13 mouse cellular contexts compared by ENCODE assay signal in the genomic region with DNA sequence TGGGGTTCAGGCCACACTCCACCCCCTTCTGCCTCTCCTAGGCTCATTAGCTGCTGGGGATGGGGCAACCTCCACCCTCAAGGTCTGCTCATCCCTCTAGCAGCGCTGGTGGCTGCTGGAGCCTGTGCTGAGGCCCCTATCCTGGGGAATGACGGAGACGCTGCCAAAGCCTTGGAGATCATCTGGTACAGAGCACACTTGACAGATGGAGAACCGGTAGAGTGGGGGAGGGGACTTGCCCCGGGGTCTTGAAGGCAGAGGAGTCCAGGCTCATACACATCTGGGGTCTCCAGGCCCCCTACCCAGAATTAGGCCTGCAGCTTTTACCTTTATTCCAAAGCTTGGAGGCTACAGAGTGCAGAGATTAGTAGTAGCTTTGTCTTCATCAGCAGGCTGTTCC. TPM values are rescaled to one million over a fixed set of nuclear protein-coding genes. Genes with fewer than 3 reads are reported as not detected.
A peak's percentile ranks its signal among the peaks of the same experiment; 100 is the strongest.
DNase-seq lines count a peak whose midpoint lies in the region; ATAC-seq lines count a peak whose summit lies in the region.
"Had no signal": no experiment of that assay in that cellular context is flagged by ENCODE, and none has a peak within 500 bp of the region (broad histone marks: within the 10 kb centered on the region; RNA-seq: fewer than 3 reads in every experiment).

No protein-coding gene starts in this region.

- H3K27ac ChIP-seq in hindbrain, embryonic 14.5 days = 0 out of 2 replicates have a peak overlapping the region, but pooled peaks have one; percentile 21
- H3K27ac ChIP-seq in neural tube, embryonic 13.5 days (replicated peaks) = peak overlapping the region; percentile 80
- H3K27ac ChIP-seq: liver, embryonic 12.5 days had no signal

- H3K4me1 ChIP-seq in hindbrain, embryonic 14.5 days (replicated peaks; ENCODE audit: control insufficient read depth, insufficient read depth, low read length) = peaks cover 40% of the 10 kb centered on the region
- peaks cover 79% of the 10 kb centered on the region for H3K4me1 ChIP-seq in neural tube, embryonic 13.5 days (replicated peaks)

- H3K4me2 ChIP-seq in hindbrain, embryonic 14.5 days (replicated peaks) = peak overlapping the region; percentile 25
- H3K4me2 ChIP-seq in neural tube, embryonic 13.5 days = peak overlapping the region; percentile 35
- H3K4me2 ChIP-seq: liver, embryonic 12.5 days had no signal

- H3K9me3 ChIP-seq in hindbrain, embryonic 14.5 days (ENCODE audit: control insufficient read depth, low read length) = no peaks in the 10 kb centered on the region
- H3K9me3 ChIP-seq in neural tube, embryonic 13.5 days = no peaks in the 10 kb centered on the region
- H3K9me3 ChIP-seq: liver, embryonic 12.5 days had no signal

- H3K36me3 ChIP-seq in hindbrain, embryonic 14.5 days (replicated peaks; ENCODE audit: control insufficient read depth, insufficient read depth) = 0 out of 2 replicates have a peak, but pooled peaks cover 3% of the 10 kb centered on the region
- H3K36me3 ChIP-seq in neural tube, embryonic 13.5 days = peaks cover 11% of the 10 kb centered on the region; the same call in 1 of the 2 replicates
- H3K36me3 ChIP-seq: liver, embryonic 12.5 days had no signal

- DNase-seq in adrenal gland, postnatal 14 days = peak; percentile 32
- no peak for DNase-seq in adrenal gland, adult 18-20 months (ENCODE audit: low spot score in 2 of 2)
- DNase-seq in cerebellum, postnatal 36 days = peak; percentile 65
- DNase-seq in hindbrain, embryonic 14.5 days (ENCODE audit: low spot score) = no peak
- DNase-seq in T-cell, adult 2 months (ENCODE audit: low spot score) = no peak
- DNase-seq in spleen, postnatal 10 days (ENCODE audit: low spot score in 2 of 2) = no peak
- no peak for DNase-seq in kidney, adult 11 months
- DNase-seq: heart, adult 18-20 months; kidney, postnatal 10 days; lung, postnatal 4 days had no signal

- 31% methylated on average over 5 of the region's 5 CpGs for WGBS in hindbrain, embryonic 14.5 days
- WGBS in neural tube, embryonic 13.5 days = 23% methylated on average over 5 of the region's 5 CpGs

- H3K9ac ChIP-seq in hindbrain, embryonic 14.5 days = no peak overlapping the region; the same call in 1 of the 2 replicates
- H3K9ac ChIP-seq in neural tube, embryonic 13.5 days = peak overlapping the region; percentile 49
- H3K9ac ChIP-seq: liver, embryonic 12.5 days had no signal

- H3K4me3 ChIP-seq in hindbrain, embryonic 14.5 days (replicated peaks; ENCODE audit: low read length) = no peak overlapping the region
- H3K4me3 ChIP-seq in neural tube, embryonic 13.5 days = 0 out of 2 replicates have a peak overlapping the region, but pooled peaks have one; percentile 7
- H3K4me3 ChIP-seq: liver, embryonic 12.5 days had no signal

- no peaks in the 10 kb centered on the region for H3K27me3 ChIP-seq in hindbrain, embryonic 14.5 days (ENCODE audit: control insufficient read depth, insufficient read depth, low read length)
- H3K27me3 ChIP-seq in neural tube, embryonic 13.5 days = no peaks in the 10 kb centered on the region

- ATAC-seq in hindbrain, embryonic 14.5 days (ENCODE audit: low FRiP score) = no peak
- ATAC-seq in neural tube, embryonic 13.5 days (ENCODE audit: low read depth) = no peak
- ATAC-seq: activated CD4-positive, CD25-positive, alpha-beta regulatory T cell, adult 4 months; liver, embryonic 12.5 days had no signal

RNA-seq across cellular contexts. Expression of a gene that starts 3.2 kb away (rescaled TPM):
- 10.0 and 11.0 TPM in 2 replicates for total RNA-seq in adrenal gland, postnatal 14 days (2021)
- total RNA-seq in adrenal gland, adult 18-20 months (2021) = 1 to 10 TPM; 4.5 to 8.8 TPM
- polyA plus RNA-seq in hindbrain, embryonic 14.5 days (2014; fragmentation: Nextera tagmentation; extraction: Ambion mirVana) = 31.9 and 35.5 TPM in 2 replicates
- 21.4 and 23.4 TPM in 2 replicates for polyA plus RNA-seq in neural tube, embryonic 13.5 days (2015; fragmentation: Nextera tagmentation; extraction: Ambion mirVana)

Comparison
In these comparisons a context has a peak if more than half of its experiments do, and no peak if none do; other contexts are left out.
1. DNase-seq: peak in adrenal gland, postnatal 14 days (single experiment) and cerebellum, postnatal 36 days (2 of 2); none in adrenal gland, adult 18-20 months (0 of 2), hindbrain, embryonic 14.5 days (single experiment), T-cell, adult 2 months (single experiment), spleen, postnatal 10 days (0 of 2) and kidney, adult 11 months (single experiment).